ENCODE assay signal across 7 mouse cellular contexts in the genomic region with DNA sequence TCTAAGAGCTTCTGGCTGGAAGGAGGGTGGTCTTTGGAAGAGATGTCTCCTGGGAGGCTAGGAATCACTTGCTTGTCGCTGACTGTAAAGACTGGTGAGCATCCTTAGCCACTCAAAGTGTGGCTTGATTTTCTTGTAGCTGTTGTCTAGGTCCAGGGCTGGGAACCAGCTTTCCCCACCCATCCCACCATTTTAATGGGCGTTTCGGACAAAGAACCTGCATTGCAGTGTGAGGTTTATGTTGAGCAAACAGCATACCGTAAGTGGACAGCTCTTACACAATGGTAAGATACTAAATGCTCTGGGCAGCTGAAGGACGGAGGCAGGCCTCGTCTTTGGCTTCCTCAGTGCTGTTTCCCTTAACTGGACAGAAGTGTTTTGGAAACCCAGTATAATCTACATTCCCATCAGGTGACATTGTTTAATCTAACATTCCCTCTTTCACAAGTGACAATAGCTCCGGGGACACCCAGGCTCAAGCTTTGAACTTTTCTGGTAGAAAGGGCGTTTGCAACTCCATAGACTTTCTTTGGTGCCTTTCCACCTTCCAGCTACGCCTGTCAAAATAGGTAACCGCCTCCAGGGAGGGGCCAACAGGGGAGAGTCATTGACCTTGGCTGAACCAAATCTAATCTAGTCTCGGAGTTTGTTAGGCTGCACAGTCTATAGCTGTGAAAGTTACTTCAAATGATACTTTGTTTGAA. TPM values are rescaled to one million over a fixed set of nuclear protein-coding genes. Genes with fewer than 3 reads are reported as not detected.
DNase-seq lines count a peak whose midpoint lies in the region; ATAC-seq and TF ChIP-seq lines count a peak whose summit lies in the region.

No protein-coding gene starts in this region.

- TF ChIP-seq CTCF in intestine, postnatal 0 days (IDR thresholded peaks at IDR 0.05; ENCODE audit: low read depth) = no peak
- TF ChIP-seq CTCF in lung, adult 2 months (IDR thresholded peaks at IDR 0.05; ENCODE audit: insufficient read depth, low read length) = no peak
- TF ChIP-seq CTCF in small intestine, adult 2 months (IDR thresholded peaks at IDR 0.05; ENCODE audit: extremely low read depth, insufficient read length, insufficient replicate concordance, low read depth, low read length) = no peak

- H3K9me3 ChIP-seq in ES-E14 (ENCODE audit: control insufficient read depth, insufficient read depth, low read depth, low read length) = no peaks in the 10 kb centered on the region
- no peaks in the 10 kb centered on the region for H3K9me3 ChIP-seq in forebrain, embryonic 16.5 days (ENCODE audit: control insufficient read depth, low read length)
- no peaks in the 10 kb centered on the region for H3K9me3 ChIP-seq in intestine, postnatal 0 days (ENCODE audit: control insufficient read depth)

- H3K27ac ChIP-seq in ES-E14 (ENCODE audit: insufficient read depth, low read depth, low read length, poor library complexity, severe bottlenecking) = peak overlapping the region; percentile 58
- H3K27ac ChIP-seq in forebrain, embryonic 16.5 days (ENCODE audit: low read length) = no peak overlapping the region
- H3K27ac ChIP-seq in intestine, postnatal 0 days (ENCODE audit: low read depth, low read length) = no peak overlapping the region
- peak overlapping the region; percentile 17 for H3K27ac ChIP-seq in small intestine, adult 2 months (ENCODE audit: insufficient read depth, low read depth, low read length)

- WGBS in forebrain, embryonic 16.5 days = 27% methylated on average over 11 of the region's 11 CpGs
- 30% methylated on average over 11 of the region's 11 CpGs for WGBS in intestine, postnatal 0 days
- 23% methylated on average over 11 of the region's 11 CpGs for WGBS in lung, adult 2 months
- WGBS in small intestine, adult 2 months = 35% methylated on average over 11 of the region's 11 CpGs

- peak; percentile 77 for DNase-seq in ES-E14 (ENCODE audit: low read depth, low spot score)
- DNase-seq in adrenal gland, postnatal 14 days = peak; percentile 70
- DNase-seq in lung, adult 2 months = peak; percentile 57
- no peak for DNase-seq in ovary, postnatal 14 days (ENCODE audit: low spot score)

- H3K4me3 ChIP-seq in ES-E14 (ENCODE audit: insufficient read depth in 1 of 2, low read depth in 1 of 2, low read length in 2 of 2, poor library complexity in 1 of 2, severe bottlenecking in 1 of 2) = peak overlapping the region; percentile 79 to 98
- peak overlapping the region; percentile 91 for H3K4me3 ChIP-seq in forebrain, embryonic 16.5 days (replicated peaks; ENCODE audit: low read length)
- H3K4me3 ChIP-seq in intestine, postnatal 0 days (ENCODE audit: low read depth, low read length) = peak overlapping the region; percentile 99
- peak overlapping the region; percentile 34 for H3K4me3 ChIP-seq in lung, adult 2 months (replicated peaks; ENCODE audit: extremely low read depth, low read depth, low read length)
- H3K4me3 ChIP-seq in small intestine, adult 2 months (ENCODE audit: low read depth, low read length) = peak overlapping the region; percentile 4; the same call in 1 of the 2 replicates

- H3K36me3 ChIP-seq in ES-E14 (ENCODE audit: control insufficient read depth, insufficient read depth, low read length, poor library complexity, severe bottlenecking) = peaks cover 7% of the 10 kb centered on the region; the same call in 1 of the 2 replicates
- no peaks in the 10 kb centered on the region for H3K36me3 ChIP-seq in forebrain, embryonic 16.5 days (ENCODE audit: control insufficient read depth, insufficient read depth)
- no peaks in the 10 kb centered on the region; the same call in 1 of the 2 replicates for H3K36me3 ChIP-seq in intestine, postnatal 0 days (ENCODE audit: control insufficient read depth, insufficient read depth)
- H3K36me3 ChIP-seq in small intestine, adult 2 months (ENCODE audit: control insufficient read depth, insufficient read depth, low read length) = no peaks in the 10 kb centered on the region; the same call in 1 of the 2 replicates

- H3K9ac ChIP-seq in ES-E14 (ENCODE audit: insufficient read depth, low read depth, low read length, poor library complexity, severe bottlenecking) = no peak overlapping the region; the same call in 1 of the 2 replicates
- H3K9ac ChIP-seq in forebrain, embryonic 16.5 days (replicated peaks; ENCODE audit: low read depth, low read length) = no peak overlapping the region
- H3K9ac ChIP-seq in intestine, postnatal 0 days (ENCODE audit: low read depth, low read length) = no peak overlapping the region

- in situ Hi-C loops in ES-E14 (cut with MboI; ENCODE audit: low sequenced_read_pairs in 2 of 2, unreplicated experiment in 2 of 2) = loop anchor here (5.0 to 10.0 kb wide), 2 partner anchors 137 to 140 kb away; no protein-coding TSS in a partner anchor

- H3K4me2 ChIP-seq in forebrain, embryonic 16.5 days (ENCODE audit: low read length) = peak overlapping the region; percentile 63
- peak overlapping the region; percentile 96 for H3K4me2 ChIP-seq in intestine, postnatal 0 days (replicated peaks; ENCODE audit: low read depth)

- no peak for ATAC-seq in forebrain, embryonic 16.5 days
- ATAC-seq in intestine, postnatal 0 days = no peak

- H3K4me1 ChIP-seq in ES-E14 (ENCODE audit: control insufficient read depth in 2 of 2, insufficient read depth in 2 of 2, low read length in 2 of 2, poor library complexity in 1 of 2) = peaks cover 8 to 14% of the 10 kb centered on the region in 2 experiments
- H3K4me1 ChIP-seq in forebrain, embryonic 16.5 days (replicated peaks; ENCODE audit: control insufficient read depth, insufficient read depth, low read length) = peaks cover 22% of the 10 kb centered on the region
- H3K4me1 ChIP-seq in intestine, postnatal 0 days (replicated peaks; ENCODE audit: control insufficient read depth, insufficient read depth, low read length) = no peaks in the 10 kb centered on the region
- H3K4me1 ChIP-seq in lung, adult 2 months (ENCODE audit: control insufficient read depth, insufficient read depth, low read length) = peaks cover 9% of the 10 kb centered on the region
- peaks cover 21% of the 10 kb centered on the region for H3K4me1 ChIP-seq in small intestine, adult 2 months (ENCODE audit: control insufficient read depth, insufficient read depth, insufficient read length, low read length)

- no peak for TF ChIP-seq POLR2A in lung, adult 2 months (IDR thresholded peaks at IDR 0.05; ENCODE audit: borderline replicate concordance, extremely low read depth, low read depth, low read length)
- no peak for TF ChIP-seq POLR2A in small intestine, adult 2 months (IDR thresholded peaks at IDR 0.05; ENCODE audit: low read depth, low read length)

- no peaks in the 10 kb centered on the region for H3K27me3 ChIP-seq in forebrain, embryonic 16.5 days (replicated peaks; ENCODE audit: control insufficient read depth, insufficient read depth, low read length)
- H3K27me3 ChIP-seq in intestine, postnatal 0 days (replicated peaks; ENCODE audit: control insufficient read depth, insufficient read depth, low read length) = no peaks in the 10 kb centered on the region
- H3K27me3 ChIP-seq in small intestine, adult 2 months (ENCODE audit: control insufficient read depth, insufficient read depth, low read length) = no peaks in the 10 kb centered on the region

TF ChIP-seq in ES-E14, 5 proteins besides CTCF, POLR2A, EP300 and RAD21:
- TF ChIP-seq CHD2 (IDR thresholded peaks at IDR 0.05; ENCODE audit: low read depth, low read length) (0 out of 2 replicates have a peak, but pooled peaks have one; percentile 27), HCFC1 (IDR thresholded peaks at IDR 0.05; ENCODE audit: borderline replicate concordance, insufficient read depth, low read length) (no peak), ZC3H11A (IDR thresholded peaks at IDR 0.05; ENCODE audit: borderline replicate concordance, low read depth, low read length) (no peak), ZNF384 (IDR thresholded peaks at IDR 0.05; ENCODE audit: low read depth, low read length) (no peak), MAFK (IDR thresholded peaks at IDR 0.05; ENCODE audit: insufficient read depth, low read depth, low read length) (no peak)

RNA-seq across cellular contexts. Expression of gene Tbl1xr1, which starts 1.7 kb away (rescaled TPM):
- 64.6 and 71.0 TPM in 2 replicates for total RNA-seq in ES-E14 (2012; rRNA removed)
- total RNA-seq in adrenal gland, postnatal 14 days (2021) = 60.3 and 88.3 TPM in 2 replicates
- 20.1 and 25.1 TPM in 2 replicates for polyA plus RNA-seq in forebrain, embryonic 16.5 days (2015; fragmentation: Nextera tagmentation; extraction: Ambion mirVana)
- polyA plus RNA-seq in intestine, postnatal 0 days (2015; fragmentation: Nextera tagmentation; extraction: Ambion mirVana) = 5.6 and 9.2 TPM in 2 replicates
- polyA plus RNA-seq in lung, adult 2 months (2012; rRNA removed) = 30.4 and 37.3 TPM in 2 replicates
- 11.5 and 15.8 TPM in 2 replicates for polyA plus RNA-seq in small intestine, adult 2 months (2012; rRNA removed)

Comparison
In these comparisons a context has a peak if more than half of its experiments do, and no peak if none do; other contexts are left out.
1. H3K27ac ChIP-seq: peak in ES-E14 (single experiment) and small intestine, adult 2 months (single experiment); none in forebrain, embryonic 16.5 days (single experiment) and intestine, postnatal 0 days (single experiment).
2. H3K4me3 ChIP-seq: peak in every context shown above with its lines; median percentile 99 in intestine, postnatal 0 days; 91 in forebrain, embryonic 16.5 days; 88 in ES-E14; 34 in lung, adult 2 months; 4 in small intestine, adult 2 months.